Mouse (Mus musculus): ENCODE measurements around the gene Camta1.

- TF ChIP-seq CTCF (IDR thresholded peaks at IDR 0.05; ENCODE audit: borderline replicate concordance, insufficient read depth, low read depth, low read length) (no peak), POLR2A (IDR thresholded peaks at IDR 0.05; ENCODE audit: borderline replicate concordance, insufficient read depth, low read length) (no peak)
These were observed 626.7 kb downstream of the Camta1 start for GRCm38 (mm10) chr4:151234981-151235380.
